Mouse (Mus musculus) megakaryocyte, embryonic 14.5 days (primary cell): ENCODE measurements around the gene Scnn1a. TPM values are rescaled to one million over a fixed set of nuclear protein-coding genes. Genes with fewer than 3 reads are reported as not detected.
A peak's percentile ranks its signal among the peaks of the same experiment; 100 is the strongest.
"Not testable (repeated sequence)": the region's sequence is repeated elsewhere in the genome, so short reads cannot be mapped to it uniquely, and the experiment has no call there.

Source experiments
- H3K27me3 ChIP-seq: replicated peaks from 2 replicates; pipeline ENCODE3; 2012; ENCODE audit warnings: inconsistent platforms
- H3K36me3 ChIP-seq: replicated peaks from 2 replicates; pipeline ENCODE3; 2012; ENCODE audit warnings: low read length, inconsistent platforms, mixed read lengths
- H3K4me1 ChIP-seq: 2 replicates; pipeline ENCODE4 v1.6.1; 2012; ENCODE audit warnings: inconsistent platforms
- H3K4me3 ChIP-seq: replicated peaks from 2 replicates; pipeline ENCODE3; 2012; ENCODE audit warnings: moderate library complexity, mild to moderate bottlenecking, inconsistent platforms
- H3K9me3 ChIP-seq: 2 replicates; pipeline ENCODE4 v1.6.1; 2012; ENCODE audit warnings: inconsistent platforms
- FLI1 ChIP-seq: IDR thresholded peaks from 2 replicates; pipeline ENCODE4 v1.6.1; 2012; ENCODE audit warnings: low read length, inconsistent platforms, mixed read lengths
- GATA1 ChIP-seq: IDR thresholded peaks from 3 replicates; pipeline ENCODE4 v1.6.1; 2012; ENCODE audit warnings: mixed read lengths, low read length, inconsistent platforms, borderline replicate concordance
- polyA plus RNA-seq: library from polyadenylated mRNA; stranded (reverse); fragments of >175 nt; gene quantifications from 2 replicates; pipeline ENCODE4 v1.2.3, GENCODE M21; 2012; ENCODE audit warnings: low replicate concordance; ENCODE audit not compliant: insufficient read depth

Scnn1a gene
- 0.39 TPM in 1 of 2 replicates, not detected in the other for polyA plus RNA-seq

- Histone ChIP-seq H3K9me3 (no peaks in the 10 kb centered on the region), H3K27me3 (peaks cover 81% of the 10 kb centered on the region), H3K36me3 (no peaks in the 10 kb centered on the region), H3K4me3 (peak within 1 kb of the TSS; percentile 40), H3K4me1 (peaks cover 13% of the 10 kb centered on the region)
- no peak for TF ChIP-seq FLI1
- TF ChIP-seq GATA1: no peak
Measured at GRCm38 (mm10) chr6:125320323-125320722, at the start of gene Scnn1a. Scnn1a (plus strand) TSS chr6:125320659.

- peak overlapping the region; percentile 86 for H3K4me3 ChIP-seq
- no peak for TF ChIP-seq FLI1
- TF ChIP-seq GATA1: no peak
- no peaks in the 10 kb centered on the region for H3K9me3 ChIP-seq
- H3K4me1 ChIP-seq: peaks cover 35% of the 10 kb centered on the region
- peaks cover 7% of the 10 kb centered on the region for H3K27me3 ChIP-seq
- no peaks in the 10 kb centered on the region for H3K36me3 ChIP-seq
Measured at GRCm38 (mm10) chr6:125271455-125272227, 48.8 kb upstream of the Scnn1a start.

DNA sequence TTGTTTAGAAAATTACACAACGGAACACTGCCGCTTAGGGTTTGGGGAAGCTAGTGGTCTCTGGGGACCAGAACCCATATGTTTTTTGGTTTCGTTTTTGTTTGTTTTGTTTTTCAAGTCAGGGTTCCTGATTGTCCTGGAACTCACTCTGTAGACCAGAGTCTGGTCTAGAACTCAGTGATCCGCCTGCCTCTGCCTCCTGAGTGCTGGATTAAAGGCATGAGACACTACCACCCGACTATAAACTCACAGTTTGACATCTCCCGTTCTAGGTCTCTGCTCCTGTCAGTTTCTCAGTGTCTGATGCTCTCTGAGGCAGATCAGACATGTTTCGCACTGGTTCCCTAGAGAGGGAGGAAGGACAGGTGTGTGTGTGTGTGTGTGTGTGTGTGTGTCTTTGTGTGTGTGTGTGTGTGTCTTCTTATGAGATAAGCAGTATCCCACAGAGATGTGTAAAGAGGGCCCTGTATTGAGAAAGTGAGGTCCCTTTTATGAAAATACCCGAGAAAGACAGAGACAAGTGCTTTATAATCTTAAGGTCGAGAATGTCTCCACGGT, 48.2 kb upstream of the Scnn1a start:
- Histone ChIP-seq H3K36me3 (no peaks in the 10 kb centered on the region), H3K9me3 (no peaks in the 10 kb centered on the region), H3K4me1 (peaks cover 35% of the 10 kb centered on the region), H3K4me3 (no peak overlapping the region), H3K27me3 (peaks cover 14% of the 10 kb centered on the region)
- TF ChIP-seq FLI1: no peak
- TF ChIP-seq GATA1: no peak

DNA sequence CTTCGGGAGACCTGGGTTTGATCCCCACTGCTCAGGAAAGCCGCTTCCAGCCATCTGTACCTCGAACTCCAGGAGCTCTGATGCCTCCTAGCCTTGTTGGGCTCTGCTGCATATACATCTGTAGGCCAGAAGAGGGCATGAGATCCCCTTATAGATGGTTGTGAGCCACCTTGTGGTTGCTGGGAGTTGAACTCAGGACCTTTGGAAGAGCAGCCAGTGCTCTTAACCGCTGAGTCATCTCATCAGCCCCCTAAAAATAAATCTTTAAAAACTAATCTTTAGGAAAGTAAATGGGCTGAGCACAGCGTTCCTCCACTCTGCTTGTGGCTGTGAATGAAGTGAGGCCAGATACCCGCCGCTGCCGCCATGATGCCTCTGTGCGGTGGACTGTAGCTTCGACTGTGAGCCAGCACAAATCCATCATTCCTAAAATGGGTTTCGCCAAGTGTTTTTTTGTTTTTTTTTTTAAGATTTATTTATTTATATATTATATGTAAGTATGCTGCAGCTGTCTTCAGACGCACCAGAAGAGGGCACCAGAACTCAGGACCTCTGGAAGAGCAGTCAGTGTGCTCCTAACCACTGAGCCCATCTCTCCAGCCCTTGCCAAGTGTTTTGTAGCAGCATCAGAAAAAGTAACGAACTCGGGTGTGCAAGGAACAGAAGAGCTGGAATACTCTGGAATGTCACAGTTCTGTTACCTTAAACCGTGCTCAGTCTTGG, 45.5 kb upstream of the Scnn1a start:
- Histone ChIP-seq H3K9me3 (peaks cover 4% of the 10 kb centered on the region; the same call in 1 of the 2 replicates), H3K4me1 (peaks cover 31% of the 10 kb centered on the region), H3K27me3 (peaks cover 21% of the 10 kb centered on the region), H3K36me3 (no peaks in the 10 kb centered on the region), H3K4me3 (no peak overlapping the region)
- TF ChIP-seq GATA1: no peak
- TF ChIP-seq FLI1: no peak

DNA sequence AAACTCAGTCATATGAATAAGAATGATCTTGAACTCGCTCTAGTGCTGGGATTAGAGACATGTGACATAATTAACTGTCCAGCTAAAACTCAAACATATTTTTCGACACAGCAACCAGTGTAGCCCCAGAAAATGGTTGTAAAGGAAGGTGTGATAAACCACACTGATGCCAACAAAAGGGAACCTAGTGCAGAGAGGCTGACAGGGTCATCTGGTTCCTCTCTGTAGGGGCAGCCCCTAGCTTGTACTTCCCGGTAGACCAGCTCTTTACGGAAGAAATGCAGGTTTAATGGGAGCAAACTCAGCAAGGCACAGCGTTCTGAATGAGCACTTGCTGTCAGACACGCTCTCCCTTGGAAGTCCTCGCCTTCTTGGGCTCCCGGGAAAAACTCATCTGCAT, 40.7 kb upstream of the Scnn1a start:
- no peaks in the 10 kb centered on the region for H3K36me3 ChIP-seq
- peaks cover 11% of the 10 kb centered on the region for H3K9me3 ChIP-seq
- peaks cover 4% of the 10 kb centered on the region for H3K4me1 ChIP-seq
- peaks cover 24% of the 10 kb centered on the region for H3K27me3 ChIP-seq
- no peak overlapping the region for H3K4me3 ChIP-seq
- TF ChIP-seq GATA1: no peak
- no peak for TF ChIP-seq FLI1

GRCm38 (mm10) chr6:125282721-125283120, 37.7 kb upstream of the Scnn1a start:
- H3K4me1 ChIP-seq, H3K36me3 ChIP-seq, H3K4me3 ChIP-seq: not testable (repeated sequence)
- Histone ChIP-seq H3K27me3 (peaks cover 10% of the 10 kb centered on the region), H3K9me3 (peaks cover 13% of the 10 kb centered on the region)

- Histone ChIP-seq H3K4me1 (no peaks in the 10 kb centered on the region), H3K9me3 (peaks cover 13% of the 10 kb centered on the region), H3K27me3 (peaks cover 20% of the 10 kb centered on the region), H3K36me3 (no peaks in the 10 kb centered on the region), H3K4me3 (no peak overlapping the region)
- no peak for TF ChIP-seq GATA1
- no peak for TF ChIP-seq FLI1
Measured at GRCm38 (mm10) chr6:125284250-125284649, 36.2 kb upstream of the Scnn1a start.

DNA sequence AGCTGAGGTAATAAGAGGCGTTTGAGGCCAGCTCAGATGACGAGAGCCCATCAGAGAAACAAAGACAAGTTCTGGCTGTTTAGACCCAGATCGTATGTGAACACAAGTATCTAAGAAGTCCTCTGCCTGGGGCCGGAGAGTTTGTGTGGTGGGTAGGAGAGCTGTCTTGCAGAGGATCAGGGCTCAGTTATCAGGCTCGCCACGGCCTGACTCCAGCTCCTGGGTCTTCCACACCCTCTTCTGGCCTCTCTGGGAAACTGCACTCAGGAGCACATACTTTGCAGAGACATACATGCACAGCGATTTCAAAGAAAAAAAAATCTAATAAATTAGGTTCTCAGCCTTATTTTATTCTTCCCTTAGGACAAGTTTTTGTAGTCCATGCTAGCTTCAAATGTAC, 35.7 kb upstream of the Scnn1a start:
- peaks cover 20% of the 10 kb centered on the region for H3K27me3 ChIP-seq
- no peaks in the 10 kb centered on the region for H3K36me3 ChIP-seq
- no peak for TF ChIP-seq FLI1
- TF ChIP-seq GATA1: no peak
- peaks cover 12% of the 10 kb centered on the region for H3K9me3 ChIP-seq
- H3K4me3 ChIP-seq: no peak overlapping the region
- H3K4me1 ChIP-seq: no peaks in the 10 kb centered on the region

- Histone ChIP-seq H3K36me3 (no peaks in the 10 kb centered on the region), H3K4me1 (no peaks in the 10 kb centered on the region), H3K27me3 (peaks cover 23% of the 10 kb centered on the region), H3K9me3 (peaks cover 6% of the 10 kb centered on the region), H3K4me3 (no peak within 1 kb of the TSS)
- TF ChIP-seq FLI1 (no peak), GATA1 (no peak)
Measured at GRCm38 (mm10) chr6:125285890-125286289, 34.6 kb upstream of the Scnn1a start, which contains the start of gene Tuba3a. Tuba3a (minus strand) TSS chr6:125286042.

GRCm38 (mm10) chr6:125286944-125287343, 33.5 kb upstream of the Scnn1a start:
- H3K9me3 ChIP-seq: peaks cover 3% of the 10 kb centered on the region; the same call in 1 of the 2 replicates
- H3K4me3 ChIP-seq: no peak overlapping the region
- TF ChIP-seq GATA1: no peak
- TF ChIP-seq FLI1: no peak
- no peaks in the 10 kb centered on the region for H3K36me3 ChIP-seq
- H3K4me1 ChIP-seq: no peaks in the 10 kb centered on the region
- H3K27me3 ChIP-seq: peaks cover 27% of the 10 kb centered on the region
